Mouse (Mus musculus) spleen, postnatal 36 days (tissue): ENCODE results near the gene Mmp20.

Experiments
- DNase-seq, 2 experiments: peaks; one replicate each; pipeline ENCODE4 v3.0.0; 2022; ENCODE audit warnings: low spot score in 2 of 2, mixed read lengths in 1 of 2

Gene Mmp20

DNA sequence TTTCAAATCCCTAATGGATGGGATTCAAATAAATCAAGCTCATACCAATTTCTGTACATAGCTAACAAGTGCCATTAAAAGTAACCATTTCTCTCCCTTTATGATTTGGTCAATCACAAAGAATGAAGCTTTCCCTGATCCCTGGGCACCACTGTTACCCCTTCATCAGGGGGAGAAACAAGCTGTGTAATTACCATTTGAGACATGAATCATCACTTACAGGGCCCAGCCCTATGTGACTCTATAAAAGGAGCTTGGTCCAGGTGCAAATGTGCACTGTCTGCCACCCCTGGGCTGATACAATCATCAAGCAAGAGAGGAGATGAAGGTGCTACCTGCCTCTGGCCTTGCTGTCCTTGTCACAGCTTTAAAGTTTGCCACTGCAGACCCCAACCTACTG, at the start of gene Mmp20:
Gene Mmp20, plus strand, starts transcription at position 301 of the 400 bp plus-strand sequence.
- DNase-seq = no peak

DNA sequence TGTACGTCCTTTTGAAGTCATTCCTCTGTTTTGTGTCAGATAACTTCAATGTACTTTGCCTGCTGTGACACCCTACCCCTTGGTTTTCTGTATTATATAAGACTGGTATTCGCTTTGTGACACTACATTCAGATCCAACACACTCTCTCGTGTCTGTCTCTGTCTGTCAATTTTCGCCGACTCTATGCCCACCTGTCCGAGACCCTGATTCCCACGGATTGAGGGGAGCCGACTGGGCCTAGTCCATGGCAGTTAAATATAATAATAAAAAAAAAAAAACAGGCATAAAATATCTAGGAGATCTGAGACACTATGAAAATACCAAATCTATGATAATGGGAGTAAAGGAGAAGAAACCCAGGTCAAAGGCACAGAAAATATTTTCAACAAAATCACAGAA, 38.0 kb upstream of the Mmp20 start:
- no peak for DNase-seq

DNA sequence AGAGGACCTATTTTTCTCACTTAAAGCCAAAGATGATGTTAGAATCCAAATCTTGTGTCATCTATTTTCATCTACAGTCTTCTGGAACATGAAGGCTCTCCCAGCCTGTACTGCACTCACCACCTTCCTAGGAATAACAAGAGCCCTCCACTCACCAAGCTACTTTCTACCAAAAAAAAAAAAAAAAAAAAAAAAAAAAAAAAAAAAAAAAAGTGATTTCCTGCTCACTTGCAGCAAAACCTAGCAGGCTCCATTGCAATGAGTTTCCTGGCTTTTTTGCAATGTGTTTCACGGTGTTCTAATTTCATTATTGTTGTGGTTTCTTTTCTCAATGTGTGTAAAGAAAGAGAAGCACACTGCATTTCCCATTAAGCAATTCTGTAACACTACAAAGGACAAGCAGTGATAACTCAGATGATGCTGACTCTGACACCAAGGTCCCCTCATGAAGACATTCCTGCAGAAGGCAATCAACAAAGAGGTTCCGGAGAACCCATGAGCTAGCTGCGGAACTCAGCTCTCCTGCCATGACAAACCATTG, 34.7 kb upstream of the Mmp20 start:
- no peak for DNase-seq

DNA sequence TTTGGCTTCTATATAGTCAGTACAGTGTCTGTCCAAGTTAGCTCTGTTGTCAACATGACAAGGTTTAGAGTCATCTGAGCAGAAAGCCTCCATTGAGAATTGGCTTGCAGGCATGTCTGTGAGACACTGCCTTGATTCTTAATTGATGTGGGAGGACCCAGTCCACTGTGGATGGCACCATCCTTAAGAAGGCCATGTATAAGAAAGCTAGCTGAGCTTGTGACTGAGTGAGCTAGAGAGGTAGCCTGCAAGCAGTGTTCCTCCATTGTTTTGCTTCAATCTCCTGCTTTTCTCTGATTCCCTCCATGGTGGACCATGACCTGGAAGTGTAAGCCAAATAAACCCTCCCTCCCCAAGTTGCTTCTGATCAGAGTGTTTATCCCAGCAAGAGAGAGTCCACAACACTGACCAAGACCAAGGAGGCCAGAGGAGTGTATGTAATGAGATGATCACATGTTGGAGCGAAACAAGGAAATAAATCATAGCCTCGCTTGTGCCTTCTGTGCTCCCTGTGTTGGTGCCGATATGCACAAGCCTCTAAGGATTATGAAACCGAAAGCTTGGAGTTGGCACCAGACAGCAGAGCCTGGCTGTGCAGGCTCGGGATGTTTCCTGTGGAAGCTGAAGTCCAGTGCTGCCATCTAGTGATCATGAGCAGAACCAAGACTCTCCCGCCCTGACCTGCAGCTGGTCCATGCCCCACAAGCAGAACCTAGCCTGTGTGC, 33.1 kb upstream of the Mmp20 start:
- peak; percentile 55 to 63 for DNase-seq

DNA sequence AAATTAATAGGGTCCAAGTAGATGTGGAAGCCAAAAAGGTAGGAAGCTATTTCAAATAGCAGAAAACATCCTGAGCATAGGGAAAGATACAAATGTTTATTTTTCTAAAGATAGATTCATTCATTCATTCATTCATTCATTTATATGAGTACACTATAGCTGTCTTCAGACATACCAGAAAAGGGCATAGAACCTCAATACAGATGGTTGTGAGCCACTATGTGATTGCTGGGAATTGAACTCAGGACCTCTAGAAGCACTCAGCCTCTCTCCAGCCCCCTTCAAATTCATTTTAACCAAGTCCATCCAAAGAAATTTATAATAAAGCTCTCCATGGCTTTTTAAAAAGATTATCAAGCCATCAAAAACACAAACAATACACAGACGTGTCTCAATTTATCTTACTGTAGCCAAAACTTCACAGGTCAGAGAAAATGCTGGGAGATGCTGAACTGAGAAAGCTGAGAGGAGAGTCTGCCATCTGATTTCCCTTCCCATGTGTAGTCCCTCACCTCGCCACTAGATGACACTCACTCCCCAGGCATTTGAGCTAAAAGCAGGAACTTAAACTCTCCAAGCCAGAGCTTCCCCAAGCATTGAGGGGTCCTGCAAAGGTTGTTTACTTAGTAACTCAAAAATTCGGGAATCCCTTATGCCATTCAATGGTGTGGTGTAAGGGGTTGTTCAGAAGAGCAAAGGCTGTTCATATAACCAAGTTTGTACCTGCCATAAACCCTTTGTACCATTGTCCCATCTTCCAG, 24.9 kb upstream of the Mmp20 start:
- DNase-seq = peak; percentile 45 to 57

DNA sequence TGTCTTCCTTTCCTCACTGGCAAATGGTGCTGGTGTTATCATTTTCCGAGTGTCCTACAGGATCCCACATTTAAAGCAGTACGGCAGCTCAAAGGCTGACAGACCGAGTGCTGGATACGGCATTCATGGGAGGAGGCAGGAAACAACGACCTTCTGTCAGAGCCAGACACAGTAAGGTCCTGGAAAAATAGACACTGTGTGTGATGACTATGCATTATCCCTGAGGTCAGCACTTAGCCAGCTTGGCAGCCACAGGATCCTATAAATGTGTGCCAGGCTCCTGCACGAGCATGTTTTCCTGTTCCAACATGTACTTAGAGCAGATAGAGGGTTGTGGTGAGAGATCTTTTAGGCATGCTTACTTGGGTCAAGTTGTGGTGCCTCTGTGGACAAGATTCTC, 24.0 kb upstream of the Mmp20 start:
- DNase-seq = no peak

DNA sequence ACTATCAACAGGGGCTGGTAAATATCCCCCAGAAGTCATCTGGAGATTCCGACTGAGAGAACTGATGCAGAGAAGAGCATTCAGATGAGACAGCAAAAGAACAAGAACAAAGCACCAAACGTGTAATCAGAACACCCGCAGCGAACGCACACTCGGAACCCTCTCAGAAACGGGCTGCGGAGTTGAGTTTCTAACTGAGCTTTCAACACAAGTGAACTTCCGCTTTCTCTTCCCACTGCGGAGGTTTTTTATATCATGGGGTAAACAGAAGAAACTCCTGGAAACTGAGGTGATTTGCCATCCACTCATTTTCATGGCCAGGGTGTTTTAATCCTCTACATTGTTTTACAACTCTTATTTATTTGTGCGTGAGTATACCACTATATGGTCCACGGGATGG, 22.4 kb upstream of the Mmp20 start:
- DNase-seq = no peak

DNA sequence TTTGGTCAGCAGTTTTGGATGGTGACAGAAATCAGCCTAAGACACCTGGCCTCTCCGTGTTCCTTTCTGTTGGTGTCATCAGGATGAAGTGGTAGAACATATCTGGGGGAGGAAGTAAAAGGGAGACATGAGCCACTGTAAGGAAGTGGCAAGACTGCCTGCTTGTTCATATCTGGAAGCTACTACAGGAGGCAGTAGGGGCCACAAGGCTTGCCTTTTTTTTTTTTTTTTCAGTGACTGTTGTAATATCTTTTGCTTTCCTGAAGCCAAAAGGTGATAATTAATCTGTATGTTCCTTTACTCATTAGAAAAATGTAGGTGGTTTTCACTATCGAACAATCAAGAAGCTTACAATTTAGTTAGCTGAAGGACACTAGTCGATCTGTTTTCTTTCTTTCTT, 5.4 kb upstream of the Mmp20 start:
- DNase-seq = no peak

DNA sequence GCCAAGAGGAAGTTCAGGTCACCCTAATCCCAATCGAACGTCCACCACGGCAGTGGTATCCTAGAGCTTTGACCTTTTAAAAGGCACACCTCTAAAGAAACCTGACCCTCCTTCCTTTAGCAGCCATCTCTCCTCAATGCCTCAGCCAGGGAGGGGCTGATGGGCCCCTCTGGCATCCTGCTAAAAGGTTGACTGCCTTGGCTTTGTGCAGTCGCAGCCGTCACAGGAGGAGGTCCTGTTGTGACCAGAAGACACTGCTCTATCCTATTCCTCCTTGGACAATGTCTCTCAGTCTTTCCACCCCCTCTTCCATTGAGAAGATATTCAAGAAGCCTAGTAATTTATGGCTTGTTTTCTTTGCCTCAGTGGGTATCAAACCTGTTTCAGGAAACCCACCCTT, 5.9 kb downstream of the Mmp20 start:
- DNase-seq = no peak

DNA sequence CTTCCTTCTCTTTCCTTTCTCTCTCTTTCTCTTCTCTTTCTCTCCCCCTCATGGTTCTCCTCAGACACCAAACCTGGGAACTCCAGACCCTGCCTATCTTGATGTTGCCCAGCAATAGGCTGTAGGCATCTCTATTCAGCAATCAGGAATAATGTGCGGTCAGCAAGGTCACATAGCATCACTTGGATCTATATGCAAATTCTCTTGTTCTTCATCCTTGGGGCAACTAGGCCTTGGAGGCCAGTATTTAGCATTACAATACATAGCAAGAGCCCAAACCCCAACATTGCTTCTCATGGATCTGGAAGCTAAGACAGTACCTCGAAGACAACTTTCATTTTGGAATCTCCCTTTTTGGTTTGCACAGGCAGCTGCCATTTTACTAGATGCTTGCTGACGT, 19.9 kb downstream of the Mmp20 start:
- no peak for DNase-seq

DNA sequence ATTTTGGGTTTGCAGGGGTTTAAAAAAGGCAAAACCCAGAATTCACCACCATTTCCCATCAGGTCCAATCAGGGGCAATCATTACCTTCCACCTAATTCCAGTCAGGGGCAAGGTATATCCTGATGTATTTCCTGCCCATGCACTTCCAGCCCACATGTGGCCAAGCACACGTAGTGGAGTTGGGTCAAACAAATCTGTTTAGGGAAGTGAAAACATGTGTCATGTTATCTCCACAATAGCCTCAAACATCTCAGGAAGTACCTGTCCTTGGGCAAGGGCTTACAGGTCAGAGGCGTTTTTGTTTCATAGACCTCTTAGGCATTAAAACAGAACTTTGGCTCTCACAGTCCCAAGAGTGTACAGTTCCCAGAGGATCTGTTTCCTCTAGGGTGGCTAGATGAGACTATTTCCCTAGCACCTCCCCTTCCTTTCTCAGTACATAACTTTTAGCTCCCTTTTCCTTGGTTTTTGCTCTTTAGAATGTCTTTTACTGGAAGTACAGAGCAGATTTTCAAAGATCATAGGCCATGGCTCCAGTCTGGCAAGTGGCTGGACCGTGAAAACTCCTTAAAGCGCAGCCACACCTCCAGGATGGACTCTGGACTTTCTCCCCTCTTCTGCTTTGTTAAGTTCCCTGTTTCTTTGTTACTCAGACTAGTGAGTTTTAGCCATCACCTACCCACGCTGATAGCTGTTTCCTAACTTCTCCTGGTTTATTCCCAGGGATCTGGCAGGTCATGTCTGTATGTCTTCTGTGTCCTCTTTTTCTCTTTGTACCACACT, 22.6 kb downstream of the Mmp20 start:
- DNase-seq = no peak

DNA sequence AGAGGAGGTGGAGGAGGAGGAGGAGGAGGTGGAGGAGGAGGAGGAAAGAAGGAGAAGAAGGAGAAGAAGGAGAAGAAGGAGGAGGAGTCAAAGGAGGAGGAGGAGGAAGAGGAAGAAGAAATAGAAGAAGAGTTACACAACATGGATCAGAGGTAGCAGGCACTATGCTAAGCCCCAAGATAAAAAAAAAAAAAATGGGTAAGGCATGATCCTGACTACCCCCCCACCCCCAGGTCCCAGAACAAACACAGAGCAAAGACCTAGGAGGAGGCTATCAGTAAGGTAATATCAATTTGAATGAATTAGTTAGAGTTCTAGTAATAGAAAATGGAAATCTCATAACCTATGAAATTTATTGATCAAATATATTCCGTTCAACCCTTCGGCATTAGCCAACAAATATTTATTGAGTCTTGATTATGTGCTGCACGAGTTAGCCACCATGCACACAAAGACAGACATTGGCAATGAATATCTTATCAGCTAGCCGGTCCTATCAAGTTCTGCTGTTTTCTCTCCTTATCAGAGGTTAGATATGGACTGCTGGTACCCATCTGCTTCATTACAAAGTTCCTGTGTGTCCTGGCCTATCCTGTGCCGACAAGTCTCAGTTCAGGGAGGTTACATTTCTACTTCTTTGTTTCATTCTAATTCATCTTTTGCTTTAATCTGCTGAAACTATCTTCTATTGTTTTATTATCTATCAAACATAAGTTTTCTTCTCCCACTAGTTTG, 24.5 kb downstream of the Mmp20 start:
- no peak for DNase-seq

DNA sequence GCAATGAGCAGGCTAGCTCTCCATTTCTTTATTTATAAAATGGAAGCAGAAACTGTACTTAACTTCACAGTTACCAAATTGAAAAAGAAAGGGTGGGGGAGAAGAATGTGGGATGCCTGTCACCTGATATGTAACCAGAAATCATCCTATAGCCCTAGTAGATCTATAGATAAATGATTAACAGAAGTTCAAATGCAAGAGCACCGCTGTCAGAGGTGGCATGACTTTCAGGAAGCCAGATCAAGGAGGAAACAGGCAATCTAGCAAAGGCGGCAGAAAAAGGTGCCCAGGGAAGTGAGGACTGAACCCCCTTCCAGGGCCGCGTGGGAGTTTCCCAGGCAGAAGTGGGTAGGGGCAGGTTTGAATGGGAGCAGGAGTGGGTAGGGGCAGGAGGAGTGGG, 29.9 kb downstream of the Mmp20 start:
- no peak for DNase-seq

DNA sequence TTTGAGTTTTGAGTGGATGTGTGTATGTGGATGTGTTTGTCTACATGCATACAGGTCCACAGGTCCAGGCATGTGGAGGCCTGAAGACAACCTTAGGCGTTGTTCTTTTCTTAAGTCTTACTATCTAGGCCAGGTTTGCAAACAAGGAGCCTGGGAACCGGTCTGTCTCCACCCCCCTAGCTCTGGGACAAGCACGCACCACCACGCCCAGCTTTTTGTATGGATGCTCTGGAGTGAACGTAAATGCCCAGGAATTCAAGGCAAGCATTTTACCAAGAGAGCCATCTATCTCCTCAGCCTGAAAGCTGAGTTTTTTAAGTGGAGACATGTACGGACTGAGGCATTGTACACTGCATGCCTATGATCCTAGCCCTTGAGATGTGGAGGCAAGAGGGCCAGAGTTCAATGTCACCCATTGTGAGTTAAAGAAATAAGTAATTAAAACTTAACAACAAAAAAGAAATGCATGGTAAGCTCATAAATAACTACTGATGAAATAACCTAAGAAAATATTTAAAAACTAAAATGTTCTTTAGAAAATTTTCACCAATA, 31.5 kb downstream of the Mmp20 start:
- no peak for DNase-seq

DNA sequence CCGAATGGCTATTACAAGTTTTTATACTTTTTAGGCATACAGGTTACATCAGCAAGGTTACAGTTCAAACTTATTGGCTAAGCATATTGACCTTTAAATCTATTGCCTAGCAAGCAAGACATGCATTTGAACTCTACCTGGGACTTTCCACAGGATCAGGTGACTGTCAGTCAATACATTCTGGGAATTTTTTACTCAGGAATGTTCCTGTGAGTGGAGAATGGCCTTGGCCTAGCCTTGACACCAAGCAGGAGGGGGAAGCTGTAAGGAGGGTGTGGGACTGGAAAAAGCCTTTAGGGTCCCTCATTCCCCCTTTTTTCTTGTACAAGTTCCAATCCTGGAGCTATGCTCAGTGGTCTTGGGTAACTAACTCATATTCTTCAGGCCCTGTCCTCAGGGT, 33.3 kb downstream of the Mmp20 start:
- no peak for DNase-seq

DNA sequence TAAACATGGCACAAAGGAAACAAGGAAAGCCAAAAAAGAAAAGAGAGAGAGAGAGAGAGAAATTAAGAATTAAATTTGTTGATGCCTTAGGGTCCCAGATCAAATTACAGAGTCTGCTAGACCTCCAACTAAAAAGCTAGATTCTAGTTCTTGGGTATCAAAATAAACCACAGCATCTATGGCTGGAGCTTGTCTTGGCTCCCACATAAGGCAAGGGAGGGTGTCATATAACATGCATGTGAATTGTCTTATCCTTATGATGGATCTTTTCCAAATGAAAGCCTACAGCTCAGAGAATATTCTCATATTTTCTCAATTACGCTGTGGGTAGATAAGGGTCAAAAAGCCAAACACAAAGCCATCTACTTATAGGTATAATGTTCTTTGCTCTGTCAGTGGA, 41.6 kb downstream of the Mmp20 start:
- no peak for DNase-seq

DNA sequence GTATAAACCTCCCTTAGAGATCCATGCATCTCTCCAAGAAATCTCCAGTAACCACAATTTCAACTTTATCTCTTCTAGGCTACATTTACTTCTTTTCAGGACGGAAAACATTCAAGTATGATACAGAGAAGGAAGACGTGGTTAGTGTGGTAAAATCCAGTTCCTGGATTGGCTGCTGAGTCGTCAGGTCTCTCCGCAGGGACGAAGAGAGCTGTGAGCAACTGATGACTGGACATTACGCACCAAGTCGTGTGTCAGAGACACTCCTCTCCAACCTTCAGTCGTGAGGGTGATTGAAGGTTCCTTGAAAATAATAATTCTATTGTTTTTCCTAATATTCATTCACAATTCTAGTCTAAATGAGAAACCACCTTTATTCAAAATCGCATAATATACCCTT, 45.0 kb downstream of the Mmp20 start:
- DNase-seq = no peak

DNA sequence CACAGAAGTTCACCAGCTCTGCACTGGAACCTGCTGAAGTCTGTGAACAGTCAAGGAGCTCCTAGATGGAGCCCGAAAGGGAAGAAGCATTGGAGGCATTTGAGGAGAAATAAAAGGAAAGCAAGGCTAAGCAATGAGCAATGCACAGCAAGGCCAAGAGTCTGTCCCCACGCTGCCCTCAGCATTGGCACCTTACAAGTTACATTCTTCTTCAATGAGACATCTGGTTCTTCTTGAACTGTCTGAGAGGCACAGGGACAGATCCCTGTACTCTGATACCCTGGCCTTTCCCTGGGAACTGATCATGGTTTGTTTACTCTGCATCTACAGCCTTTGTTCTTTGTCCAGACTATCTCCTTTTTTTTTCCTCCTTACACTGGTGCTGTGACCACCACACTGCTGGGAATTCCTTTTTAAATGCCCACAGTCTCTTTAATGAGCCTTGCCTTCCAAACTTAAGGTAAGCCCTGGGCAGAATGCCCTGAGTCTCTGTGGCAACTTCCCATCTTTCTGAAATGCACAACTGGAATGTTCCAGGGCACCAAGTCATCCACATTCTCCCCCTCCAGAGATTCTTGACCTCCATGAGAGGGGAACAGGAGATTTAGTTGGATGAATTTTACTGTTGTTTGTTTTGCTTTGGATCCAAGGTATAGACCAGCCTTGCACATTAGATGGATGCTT, 50.3 kb downstream of the Mmp20 start:
- DNase-seq = no peak

DNA sequence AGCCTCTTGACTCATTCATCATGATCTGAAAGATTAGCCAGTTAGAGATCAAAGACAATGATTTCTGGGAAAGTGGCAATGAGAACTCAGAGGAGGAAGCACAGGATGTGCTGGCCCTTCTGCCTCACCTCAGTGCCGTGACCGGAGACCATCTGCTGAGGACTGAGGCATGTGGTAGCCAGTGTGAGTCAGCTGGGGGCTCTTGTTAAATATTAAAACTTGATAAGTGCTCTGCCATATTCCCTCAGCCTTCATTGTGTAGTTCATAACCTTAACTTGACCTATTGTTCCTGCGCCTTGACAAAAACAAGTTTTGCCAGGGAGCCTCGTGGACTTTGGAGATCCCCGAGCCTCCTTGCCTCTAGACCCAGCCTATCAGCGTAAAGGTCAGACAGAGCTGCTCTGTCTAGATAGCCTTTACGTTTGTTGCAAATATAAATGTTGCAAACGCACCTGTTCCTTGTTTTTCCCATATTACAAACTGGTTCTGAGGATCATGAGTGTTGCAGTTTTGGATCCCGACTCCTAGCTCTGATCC, 54.1 kb downstream of the Mmp20 start:
- no peak for DNase-seq

DNA sequence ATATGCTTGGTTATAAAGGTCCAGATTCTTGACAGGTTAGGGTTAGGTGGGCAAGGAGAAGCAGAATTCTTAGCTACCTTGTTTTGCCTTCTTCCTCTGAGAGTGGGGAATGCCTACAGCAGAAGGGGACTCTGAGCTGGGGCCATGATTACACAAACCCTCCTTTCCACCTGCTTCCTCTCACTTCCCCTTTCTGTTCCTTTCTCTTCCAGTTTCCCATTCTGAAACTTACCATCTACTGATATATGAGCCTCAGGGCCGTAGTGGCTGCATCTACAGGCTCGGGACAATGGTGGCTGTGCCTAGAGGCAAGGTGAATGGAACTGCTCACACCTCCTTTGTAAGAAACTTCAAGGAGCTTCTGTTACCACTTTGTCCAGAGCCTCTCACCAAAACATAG, 58.0 kb downstream of the Mmp20 start:
- DNase-seq = no peak

DNA sequence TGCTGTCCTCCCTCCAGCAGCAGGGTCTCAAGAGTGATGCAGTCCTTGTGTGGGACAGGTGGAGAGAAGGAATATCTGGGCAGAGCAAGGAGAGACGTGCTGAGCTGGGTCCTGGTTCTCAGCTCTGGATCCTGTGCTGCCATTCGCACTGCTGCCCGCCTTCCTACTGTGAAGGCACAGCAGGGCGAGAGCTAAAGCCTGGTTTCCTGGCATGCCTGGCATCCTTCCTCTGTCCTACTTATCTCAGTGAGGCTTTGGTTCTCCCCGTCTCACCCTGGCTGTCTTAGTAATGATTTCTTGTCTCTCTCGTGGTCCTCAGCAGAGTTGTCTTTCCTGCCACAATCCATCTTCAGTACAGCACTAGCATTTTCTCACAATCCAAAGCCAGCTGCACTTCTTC, 61.8 kb downstream of the Mmp20 start:
- no peak for DNase-seq
